Mouse (Mus musculus) embryo, embryonic 10.5 days (tissue): ENCODE results near the gene AC161166.1.
"Not testable (repeated sequence)": the region's sequence is repeated elsewhere in the genome, so short reads cannot be mapped to it uniquely, and the experiment has no call there.

Experiments used
- DNase-seq: peaks from one replicate; pipeline ENCODE4 v3.0.0-alpha.2; 2015; ENCODE audit warnings: low spot score

The AC161166.1 gene

GRCm38 (mm10) chr7:24525686-24526420 lies 13.6 kb upstream of the AC161166.1 start:
- no peak for DNase-seq

- DNase-seq = no peak
These were observed 12.7 kb upstream of the AC161166.1 start for GRCm38 (mm10) chr7:24524978-24525377.

- DNase-seq = no peak
These were observed 11.5 kb upstream of the AC161166.1 start for GRCm38 (mm10) chr7:24523723-24524122.

- no peak for DNase-seq
These were observed 10.6 kb upstream of the AC161166.1 start for GRCm38 (mm10) chr7:24522805-24523204.

- DNase-seq = not testable (repeated sequence)
These were observed 7.8 kb upstream of the AC161166.1 start for GRCm38 (mm10) chr7:24520054-24520453.

GRCm38 (mm10) chr7:24519130-24519529 lies 6.9 kb upstream of the AC161166.1 start:
- DNase-seq = no peak

- DNase-seq = no peak
These were observed 5.4 kb upstream of the AC161166.1 start for GRCm38 (mm10) chr7:24517654-24518053.

GRCm38 (mm10) chr7:24517077-24517476 lies 4.8 kb upstream of the AC161166.1 start:
- no peak for DNase-seq

- peak; percentile 45 for DNase-seq
These were observed 4.1 kb upstream of the AC161166.1 start for GRCm38 (mm10) chr7:24516319-24516718.

GRCm38 (mm10) chr7:24507726-24508114 lies 4.5 kb downstream of the AC161166.1 start:
- DNase-seq = no peak

- DNase-seq = peak; percentile 96
These were observed 5.2 kb downstream of the AC161166.1 start, which contains the start of gene Zfp428 for GRCm38 (mm10) chr7:24506838-24507725. TSS of gene Zfp428 (plus strand) at chr7:24507006.

GRCm38 (mm10) chr7:24506476-24506837 lies 5.8 kb downstream of the AC161166.1 start:
- no peak for DNase-seq

GRCm38 (mm10) chr7:24506065-24506459 lies 6.2 kb downstream of the AC161166.1 start:
- peak; percentile 20 for DNase-seq

GRCm38 (mm10) chr7:24505447-24506064 lies 6.7 kb downstream of the AC161166.1 start:
- DNase-seq = peak; percentile 24

GRCm38 (mm10) chr7:24504868-24505267 lies 7.4 kb downstream of the AC161166.1 start:
- peak; percentile 56 for DNase-seq

GRCm38 (mm10) chr7:24504004-24504403 lies 8.3 kb downstream of the AC161166.1 start:
- DNase-seq = no peak

- DNase-seq = no peak
These were observed 10.8 kb downstream of the AC161166.1 start for GRCm38 (mm10) chr7:24501492-24501891.

GRCm38 (mm10) chr7:24500929-24501328 lies 11.3 kb downstream of the AC161166.1 start:
- DNase-seq = peak; percentile 51

GRCm38 (mm10) chr7:24499856-24500577 lies 12.2 kb downstream of the AC161166.1 start:
- peak; percentile 68 for DNase-seq

- DNase-seq = no peak
These were observed 24.0 kb downstream of the AC161166.1 start for GRCm38 (mm10) chr7:24488303-24488702.

GRCm38 (mm10) chr7:24487403-24487802 lies 24.9 kb downstream of the AC161166.1 start:
- DNase-seq = no peak

- DNase-seq = peak; percentile 30
These were observed 25.6 kb downstream of the AC161166.1 start for GRCm38 (mm10) chr7:24486654-24487130.
